Mouse (Mus musculus) right cerebral cortex, adult 18-20 months (tissue): ENCODE data around the gene Slc25a17.

Experiments used
- DNase-seq: peaks from one replicate; pipeline ENCODE4 v3.0.0; 2022; ENCODE audit warnings: mixed read lengths

Slc25a17 gene

DNA sequence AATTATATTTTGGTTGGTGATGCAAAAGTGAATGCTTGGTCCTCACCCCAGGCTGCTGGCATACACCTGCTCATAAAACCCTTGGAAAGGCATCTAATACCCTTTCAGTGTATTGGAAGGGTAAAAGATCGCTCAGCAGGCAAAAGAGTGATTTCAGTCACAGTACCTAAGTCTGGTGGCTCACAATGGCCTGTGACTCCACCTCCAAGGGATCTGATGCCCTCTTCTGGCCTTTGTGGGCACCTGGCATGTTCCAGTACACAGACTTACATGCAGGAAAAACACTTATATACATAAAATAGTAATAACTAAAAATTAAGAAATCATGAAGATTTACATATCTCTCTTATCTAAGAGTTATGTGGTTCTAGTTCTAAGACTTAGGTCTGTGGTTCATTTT lies 8.0 kb downstream of the Slc25a17 start:
- DNase-seq: no peak

DNA sequence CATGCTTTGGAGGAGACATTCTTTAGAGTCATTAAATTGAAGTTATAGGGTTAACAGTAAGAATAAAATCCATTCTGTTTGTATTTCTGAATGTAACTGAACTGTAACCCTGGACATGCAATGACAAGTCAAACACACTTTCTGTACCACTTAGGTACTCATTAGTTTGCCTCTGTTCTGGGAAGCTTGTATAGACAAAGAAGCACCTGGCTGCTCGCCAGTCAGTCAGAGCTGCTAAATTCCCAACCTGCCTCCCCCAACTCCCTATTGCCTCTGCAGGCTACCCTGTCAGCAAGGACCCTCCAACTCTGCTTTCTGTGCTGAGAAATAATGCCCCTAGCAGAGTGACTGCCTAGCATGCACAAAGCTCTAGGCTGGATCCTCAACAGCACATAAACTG lies 10.2 kb downstream of the Slc25a17 start:
- DNase-seq: no peak

DNA sequence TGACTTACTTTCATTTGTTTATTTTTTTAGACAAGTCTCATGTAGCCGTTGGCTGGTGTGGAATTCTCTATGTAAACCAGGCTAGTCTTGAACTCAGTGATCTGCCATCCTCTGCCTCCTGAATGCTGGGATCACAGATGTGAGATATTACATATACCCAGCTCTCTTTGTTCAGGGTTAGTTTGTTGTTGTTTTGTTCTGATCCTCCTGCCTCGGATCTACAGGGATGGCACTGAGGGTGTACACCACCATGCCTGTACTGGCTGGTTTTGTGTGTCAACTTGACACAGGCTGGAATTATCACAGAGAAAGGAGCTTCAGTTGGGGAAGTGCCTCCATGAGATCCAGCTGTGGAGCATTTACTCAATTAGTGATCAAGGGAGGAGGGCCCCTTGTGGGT lies 12.2 kb downstream of the Slc25a17 start:
- DNase-seq: no peak

DNA sequence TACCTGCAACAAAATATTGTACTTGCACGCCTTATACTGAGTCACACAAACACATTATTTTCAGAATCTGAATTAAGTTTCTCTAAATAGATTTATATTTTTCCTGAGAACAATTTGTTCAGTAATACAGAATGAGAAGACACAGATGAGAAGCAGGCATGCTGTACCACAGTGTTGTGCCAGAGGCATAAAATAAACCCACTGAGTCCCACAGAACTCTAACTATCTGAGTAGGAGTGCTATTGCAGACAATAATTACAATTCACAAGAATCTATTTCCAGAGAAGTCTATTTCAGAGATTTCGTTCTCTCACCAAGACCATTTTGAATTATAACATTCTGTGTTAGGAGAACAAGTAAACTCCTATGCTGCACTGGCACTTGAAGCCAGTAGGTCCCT lies 13.1 kb downstream of the Slc25a17 start:
- peak; percentile 31 for DNase-seq

DNA sequence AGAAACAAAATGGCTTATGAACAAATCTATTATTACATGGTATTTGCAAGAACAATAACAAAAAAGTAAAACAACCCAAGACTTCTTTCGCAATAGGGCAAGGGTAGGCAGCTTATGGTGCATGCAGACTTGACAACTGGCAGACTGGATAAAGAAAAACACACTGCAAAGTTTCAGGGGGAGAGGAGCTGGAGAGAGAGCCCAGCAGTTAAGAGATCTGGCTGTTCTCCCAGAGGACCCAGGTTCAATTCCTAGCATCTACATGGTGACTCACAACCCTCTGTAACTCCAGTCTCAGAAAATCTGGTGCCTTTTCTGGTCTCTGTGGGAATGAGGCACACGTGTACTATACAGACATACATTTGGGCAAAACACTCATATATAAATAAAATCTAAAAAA lies 19.2 kb downstream of the Slc25a17 start:
- DNase-seq: peak; percentile 31

DNA sequence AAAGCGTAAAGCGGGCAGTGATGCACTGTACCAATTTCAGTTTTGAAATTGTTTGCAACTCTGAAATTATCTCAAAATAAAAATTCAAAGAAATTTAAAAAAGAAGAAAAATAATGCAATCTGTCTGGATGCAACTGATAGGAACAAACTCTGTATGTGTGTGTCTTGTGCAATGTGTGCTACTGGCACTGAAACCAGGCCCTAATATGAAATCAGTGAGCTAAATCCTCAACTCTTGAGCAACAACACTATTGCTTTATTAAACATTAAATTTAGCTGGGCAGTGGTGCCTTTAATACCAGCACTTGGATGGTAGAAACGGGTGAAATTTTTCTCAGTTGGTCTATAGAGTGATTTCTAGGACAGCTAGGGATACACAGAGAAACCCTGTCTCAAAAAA lies 21.5 kb downstream of the Slc25a17 start:
- DNase-seq: no peak

DNA sequence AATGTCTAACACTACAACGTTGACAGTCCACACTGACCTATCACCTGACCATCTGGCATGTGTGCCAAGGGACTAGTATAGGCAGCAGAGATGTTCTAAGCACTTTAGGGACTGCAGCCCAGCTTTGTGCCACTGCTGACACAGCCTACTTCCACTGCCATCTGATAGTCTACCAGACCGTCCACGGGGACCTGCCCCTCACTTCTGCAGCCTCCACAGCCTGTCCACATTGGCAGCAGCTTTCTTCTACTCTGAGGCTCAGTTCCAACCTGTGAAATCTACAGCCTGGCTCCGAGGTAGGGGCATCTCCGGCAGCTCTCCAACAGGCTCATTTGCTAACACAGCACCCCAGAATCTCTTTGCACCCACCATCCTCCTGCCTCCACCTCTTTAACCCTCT lies 24.1 kb downstream of the Slc25a17 start:
- DNase-seq: no peak

DNA sequence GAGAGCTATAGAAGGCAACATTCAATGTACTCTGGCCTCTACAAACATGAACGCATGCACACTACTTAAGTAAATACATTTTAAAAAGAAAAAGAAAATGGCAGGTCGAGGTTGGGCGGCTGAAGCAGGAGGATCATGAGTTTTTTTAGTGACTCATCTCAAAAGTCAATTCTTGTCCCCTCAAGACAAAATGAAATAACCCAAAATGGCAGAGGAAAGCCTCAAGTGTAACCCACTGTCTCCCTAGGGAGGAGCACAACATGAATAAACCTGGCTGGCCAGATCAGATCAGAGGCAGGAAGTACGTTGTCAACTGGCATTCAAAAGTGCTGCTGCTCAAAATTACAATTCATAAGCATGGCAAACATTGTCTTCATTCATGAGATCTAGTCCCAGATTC lies 28.1 kb downstream of the Slc25a17 start:
- no peak for DNase-seq

DNA sequence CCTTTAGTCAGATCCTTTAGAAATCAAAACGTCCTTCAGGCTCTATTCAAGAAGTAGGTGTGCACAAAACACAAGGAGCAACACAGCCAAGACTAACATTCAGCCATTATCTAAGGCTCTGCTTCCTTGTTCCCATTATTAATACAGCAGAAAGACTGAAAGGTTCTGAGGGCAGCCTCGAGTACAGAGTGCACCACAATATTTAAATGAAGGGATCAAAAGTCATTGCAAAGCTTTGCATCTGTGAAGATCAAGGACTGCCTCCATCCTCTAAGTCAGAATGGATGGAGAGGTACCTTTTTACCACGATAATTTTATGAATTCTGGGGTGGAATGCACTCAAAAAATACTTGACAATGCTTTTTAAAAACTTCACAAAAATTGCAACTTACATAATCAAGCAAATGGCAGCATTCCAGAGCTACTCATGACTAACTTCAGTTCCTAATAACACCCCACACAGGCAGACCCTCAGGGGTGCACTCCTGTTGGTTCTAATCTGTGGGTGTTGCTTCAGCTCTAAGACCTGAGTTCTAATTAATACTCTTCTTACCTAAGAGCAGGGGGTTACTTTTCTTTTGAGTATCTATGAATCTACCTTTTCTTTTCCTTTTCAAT lies 29.7 kb downstream of the Slc25a17 start:
- no peak for DNase-seq

DNA sequence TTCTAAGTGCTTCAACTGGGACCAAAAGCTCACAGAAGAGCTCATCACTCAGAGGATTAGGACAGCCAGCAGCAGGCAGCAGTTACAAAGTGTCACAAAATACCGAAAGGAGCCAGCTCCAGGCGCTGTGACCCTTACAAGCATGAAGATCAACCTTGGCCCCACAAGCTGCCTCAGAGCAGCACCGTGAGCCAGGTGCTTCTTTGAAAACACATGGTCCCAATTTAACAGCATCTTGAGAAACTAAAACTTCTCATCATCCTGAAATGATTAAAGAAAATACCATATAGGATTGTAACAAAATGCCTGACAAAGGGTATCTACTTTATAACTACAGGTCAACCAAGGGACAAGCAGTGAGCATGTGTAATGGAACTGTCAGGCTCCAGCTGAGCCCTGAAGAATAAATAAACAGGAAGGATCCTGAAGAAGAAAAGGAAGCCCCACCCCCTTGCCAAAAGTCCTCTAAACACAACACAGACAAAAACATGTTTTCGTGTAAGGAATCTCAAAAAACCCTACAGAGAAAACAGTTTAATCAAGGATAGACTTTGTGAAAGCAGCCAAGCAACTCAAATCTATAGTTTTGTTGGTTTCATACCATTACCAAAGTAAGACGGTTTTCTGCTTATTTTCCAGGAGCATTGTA lies 30.8 kb downstream of the Slc25a17 start:
- no peak for DNase-seq

DNA sequence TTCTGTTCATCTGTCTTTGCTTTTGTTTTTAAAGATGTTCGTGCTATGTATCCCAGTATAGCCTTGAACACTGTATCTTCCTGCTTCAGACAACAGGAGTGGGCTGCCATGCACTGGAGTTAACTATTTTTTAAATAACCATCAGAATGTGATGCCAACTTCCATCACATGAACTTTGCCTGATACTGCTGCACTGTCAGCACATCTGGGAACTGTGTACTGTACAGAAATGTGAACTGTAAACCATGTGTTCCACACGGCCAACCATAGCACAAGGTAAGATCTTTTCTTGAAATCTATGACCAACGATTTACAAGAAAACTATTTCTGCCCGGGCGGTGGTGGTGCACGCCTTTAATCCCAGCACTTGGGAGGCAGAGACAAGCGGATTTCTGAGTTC lies 33.1 kb downstream of the Slc25a17 start:
- no peak for DNase-seq

DNA sequence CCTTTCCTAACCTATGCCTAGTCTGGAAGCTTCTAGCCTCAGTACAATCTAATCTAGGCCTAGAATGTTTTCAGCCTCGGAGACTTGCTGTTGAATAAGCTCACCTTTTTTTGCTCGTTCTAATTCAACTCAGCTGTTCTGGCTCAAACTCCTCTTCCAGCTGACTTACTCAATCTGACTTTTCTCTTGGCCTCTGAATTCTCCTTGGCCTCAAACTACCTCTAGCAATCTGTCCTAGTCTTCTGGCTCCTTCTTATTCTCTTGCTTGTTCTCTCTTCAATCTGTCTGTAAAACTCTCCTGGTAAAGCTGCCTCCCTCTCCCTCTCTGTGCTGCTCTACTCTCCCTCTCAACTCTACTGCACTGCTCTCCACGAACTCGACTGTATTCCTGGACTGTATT lies 35.6 kb downstream of the Slc25a17 start:
- no peak for DNase-seq

DNA sequence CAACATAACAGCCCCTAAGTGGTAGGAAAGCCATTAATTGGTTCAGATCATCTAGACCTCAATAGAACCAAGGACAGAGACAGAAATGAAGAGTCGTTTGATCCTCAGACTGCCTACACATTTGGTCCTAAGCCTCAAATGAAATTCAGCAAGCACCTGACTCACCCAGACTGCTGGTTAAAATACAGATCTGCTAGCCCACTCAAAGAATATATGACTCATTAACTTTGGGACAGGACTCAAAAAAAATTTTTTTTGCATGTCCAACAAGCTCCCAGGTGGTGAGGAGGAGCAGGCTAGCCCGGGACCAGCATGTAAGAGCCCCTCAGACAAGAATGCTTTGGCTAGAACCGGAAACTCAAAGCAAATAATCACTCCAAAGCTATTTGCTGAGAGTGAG lies 40.5 kb downstream of the Slc25a17 start:
- peak; percentile 41 for DNase-seq

DNA sequence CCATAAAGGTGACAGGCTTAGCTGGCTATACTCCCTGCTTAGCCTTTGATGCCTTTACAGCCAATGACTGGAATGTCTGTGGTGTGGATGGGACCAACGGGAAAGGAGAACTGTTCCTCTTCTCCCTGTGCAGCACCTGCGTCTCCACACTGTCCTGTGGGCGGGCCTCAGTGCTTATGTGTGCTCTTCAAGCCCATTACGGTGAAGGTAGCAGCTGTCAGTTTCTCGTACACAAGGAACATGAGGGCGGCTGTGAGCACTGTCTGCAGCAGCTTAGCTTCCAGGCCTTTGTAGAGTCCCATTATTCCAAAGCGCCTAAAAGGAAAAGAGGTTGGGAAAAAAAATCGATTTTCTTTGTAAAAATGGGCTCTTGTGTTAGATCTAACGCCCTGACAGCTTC lies 41.1 kb downstream of the Slc25a17 start:
- DNase-seq: peak; percentile 33

DNA sequence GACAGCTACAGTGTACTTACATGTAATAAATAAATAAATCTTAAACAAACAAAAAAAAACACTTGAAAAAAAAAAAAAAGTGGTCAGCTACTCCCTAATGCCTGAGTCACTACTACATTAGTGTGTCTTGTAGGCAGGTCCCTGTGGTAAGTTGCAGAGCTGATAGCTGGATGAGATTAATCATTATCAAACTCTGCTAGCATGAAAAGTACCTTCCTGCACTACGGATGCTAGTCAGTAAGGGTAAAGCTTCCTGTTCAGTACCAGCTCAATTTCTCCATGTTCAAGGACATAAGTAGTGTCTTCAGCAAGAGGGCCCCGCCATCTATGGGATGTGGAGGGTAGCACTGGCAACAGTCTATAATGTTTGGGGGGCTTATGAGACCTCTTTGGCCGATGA lies 46.7 kb downstream of the Slc25a17 start:
- no peak for DNase-seq

DNA sequence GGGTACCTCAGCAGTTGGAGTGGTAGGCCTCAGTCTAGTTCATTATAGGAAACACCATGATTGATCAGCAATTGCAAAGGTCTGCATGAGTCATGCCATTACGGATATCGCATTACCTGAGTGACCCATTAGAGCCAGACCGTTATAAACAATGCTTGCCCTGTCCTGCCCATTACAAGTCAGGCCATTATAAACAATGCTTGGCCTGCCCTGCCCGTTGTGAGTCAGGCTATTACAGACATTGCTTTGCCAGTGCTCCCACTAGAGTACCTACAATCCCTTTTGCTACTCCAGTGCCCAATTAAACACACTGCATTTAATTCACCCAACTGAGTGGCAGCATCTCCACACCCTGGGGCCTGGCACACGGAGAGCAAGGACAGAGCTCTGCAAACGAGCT lies 49.6 kb downstream of the Slc25a17 start:
- DNase-seq: no peak

DNA sequence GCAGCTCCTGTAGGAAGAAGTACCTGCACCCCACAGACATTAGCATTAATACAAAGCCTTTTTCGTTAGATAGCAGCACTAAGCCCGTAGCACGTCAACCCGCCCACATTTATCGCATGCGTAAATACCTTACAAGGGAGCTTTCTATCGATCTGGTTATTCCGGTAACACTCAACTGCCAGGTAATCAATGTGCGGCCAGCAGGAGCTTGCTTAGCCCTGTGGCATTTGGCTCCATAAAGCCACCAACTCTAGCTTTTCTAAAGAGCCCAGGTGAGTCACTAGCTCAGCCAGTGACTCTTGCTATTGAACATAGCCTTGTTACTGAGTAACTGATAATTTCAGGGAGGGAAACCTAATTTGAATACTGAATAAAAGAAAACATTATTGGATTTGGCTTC lies 50.3 kb downstream of the Slc25a17 start:
- no peak for DNase-seq

DNA sequence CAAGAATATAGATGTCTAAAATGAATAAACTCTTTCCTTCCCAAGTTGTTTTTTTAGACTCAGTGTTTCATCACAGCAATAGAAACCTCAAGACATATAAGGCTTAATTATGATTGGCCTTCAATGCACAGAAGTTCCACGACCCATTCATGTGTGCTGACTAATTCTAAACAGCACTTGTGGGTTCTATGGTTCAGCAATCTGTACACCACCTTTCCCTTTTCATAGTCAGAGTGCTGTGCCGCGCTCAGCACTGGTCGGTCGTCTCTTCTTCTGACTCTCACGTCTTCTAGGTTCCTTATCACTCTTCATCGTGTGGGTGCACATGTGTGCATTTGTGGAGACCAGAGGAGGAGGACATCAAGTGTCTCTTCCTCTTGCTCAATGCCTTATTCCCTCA lies 52.6 kb downstream of the Slc25a17 start:
- DNase-seq: no peak

DNA sequence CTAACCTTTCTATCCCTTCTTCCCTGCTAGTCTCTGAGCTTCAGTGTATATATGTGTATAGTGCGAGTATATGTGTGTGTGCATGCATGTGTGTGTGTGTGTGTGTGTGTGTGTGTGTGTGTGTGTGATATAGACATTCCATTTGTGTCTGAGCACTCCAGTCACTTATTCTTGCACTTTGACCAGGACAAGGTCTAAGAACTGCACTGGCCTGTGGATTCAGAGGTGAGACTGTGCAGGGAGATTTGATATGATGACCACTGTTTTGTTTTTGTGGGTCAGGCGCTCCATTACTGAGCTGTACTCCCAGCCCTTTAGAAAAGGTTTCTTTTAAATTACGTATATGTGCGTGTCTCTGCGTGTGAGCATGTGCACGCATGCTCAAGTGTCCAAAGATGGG lies 54.1 kb downstream of the Slc25a17 start:
- no peak for DNase-seq

DNA sequence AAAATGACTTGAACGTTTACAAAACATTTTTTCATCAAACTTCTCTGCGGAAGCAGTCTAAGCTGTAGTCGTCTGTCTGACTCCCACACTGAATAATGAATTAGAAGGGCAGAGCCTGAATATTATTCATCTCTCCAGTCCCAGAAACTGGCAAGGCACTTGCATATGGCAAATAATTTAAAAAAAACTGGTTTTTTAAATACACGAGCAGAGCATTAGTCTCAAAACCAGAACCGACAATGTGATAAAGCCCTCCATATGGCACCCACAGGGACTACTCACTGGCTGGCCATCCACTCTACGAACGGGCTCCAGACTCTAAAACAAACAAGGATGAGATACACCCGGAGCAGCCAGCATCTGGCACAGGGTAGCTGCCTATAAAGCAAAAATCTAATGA lies 55.6 kb downstream of the Slc25a17 start:
- peak; percentile 18 for DNase-seq

DNA sequence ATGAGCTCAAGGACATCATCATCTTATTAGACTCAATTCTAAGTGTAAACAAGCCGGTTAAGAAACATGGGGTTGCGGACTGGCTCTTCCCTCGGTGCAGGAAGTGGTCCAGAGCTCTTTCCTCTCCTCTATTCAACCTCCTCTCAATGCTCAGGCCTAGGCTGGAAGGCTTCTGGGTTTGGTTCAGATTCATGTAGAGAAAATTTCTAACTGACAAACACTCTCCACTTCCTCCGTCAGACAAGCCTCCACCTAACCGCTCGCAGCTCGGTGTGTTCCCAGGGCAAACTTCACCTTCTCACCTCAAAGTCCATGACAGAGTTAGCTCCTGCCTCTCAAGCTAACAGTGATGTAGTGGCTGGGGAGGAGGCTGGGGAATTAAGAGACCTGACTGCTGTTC lies 56.6 kb downstream of the Slc25a17 start:
- no peak for DNase-seq

DNA sequence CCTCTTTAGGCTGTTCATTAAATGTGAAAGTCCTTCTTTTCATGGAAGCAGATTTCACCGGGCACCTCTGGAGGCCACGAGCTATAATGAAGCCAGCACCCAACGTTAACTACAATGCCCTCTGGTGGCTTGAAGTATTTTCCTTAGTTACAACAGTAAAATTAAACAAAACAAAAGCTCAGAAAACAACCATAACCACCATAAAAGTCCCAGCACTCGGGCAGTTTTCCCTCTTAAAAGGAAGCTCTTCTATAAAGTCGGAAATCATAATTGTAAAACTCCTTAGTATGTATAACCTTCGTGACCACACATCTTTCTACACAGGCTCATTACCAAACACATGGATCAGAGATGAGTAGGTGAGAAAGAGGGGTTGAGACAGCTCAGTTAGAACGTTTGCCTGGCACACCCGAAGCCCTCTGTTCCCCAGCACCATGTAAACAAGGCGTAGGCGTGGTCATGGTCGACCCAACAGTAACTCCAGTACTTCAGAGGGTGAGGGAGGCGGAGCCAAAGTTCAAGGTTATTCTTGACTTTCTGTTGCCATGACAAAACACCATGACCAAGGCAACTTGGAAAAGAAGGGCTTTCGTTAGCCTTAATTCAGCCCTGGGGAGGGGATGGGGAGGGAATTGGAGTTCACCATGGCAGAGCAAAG lies 58.3 kb downstream of the Slc25a17 start:
- DNase-seq: peak; percentile 22

DNA sequence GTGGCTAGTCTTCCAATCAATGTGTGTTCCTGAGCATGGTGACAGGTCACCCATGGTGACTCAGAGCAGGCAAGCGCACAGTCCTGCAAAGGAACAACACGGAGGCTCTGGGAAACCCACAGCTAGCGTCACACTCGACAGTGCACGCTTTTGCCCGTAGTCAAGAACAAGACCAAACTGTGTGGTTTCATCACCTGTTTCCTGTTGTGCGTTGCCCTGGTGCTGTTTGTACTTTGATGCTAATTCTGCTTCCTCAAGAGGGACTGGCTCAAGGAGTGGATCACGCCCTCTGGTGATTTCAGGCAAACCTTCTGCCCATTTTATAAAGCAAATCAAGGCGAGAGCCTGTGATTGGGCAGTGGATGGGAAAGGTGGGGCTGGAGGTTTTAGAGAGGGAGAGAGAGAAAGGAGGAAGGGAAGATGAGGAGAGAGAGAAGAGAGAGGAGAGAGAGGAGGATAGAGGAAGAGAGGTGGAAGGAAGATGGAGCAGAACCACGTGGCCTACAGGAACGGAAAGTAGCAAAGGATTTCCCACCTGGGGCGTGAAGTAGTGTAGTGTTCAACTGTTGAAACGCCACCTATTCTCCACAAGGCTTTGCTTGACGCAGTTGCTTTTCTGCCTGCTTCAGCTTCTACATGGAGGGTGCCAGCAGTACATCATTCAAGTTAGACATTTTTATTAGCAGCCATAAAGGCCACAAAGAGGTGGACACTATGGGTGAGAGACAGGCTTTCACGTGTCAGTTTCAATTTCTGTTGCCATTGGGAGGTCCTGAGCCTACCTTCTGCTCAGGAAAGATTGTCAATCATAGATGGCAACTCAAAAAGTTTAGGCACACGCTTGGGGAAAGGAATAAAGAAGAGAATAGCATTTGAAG lies 59.2 kb downstream of the Slc25a17 start:
- DNase-seq: no peak
